Mouse (Mus musculus): Measurements from ENCODE around the gene Neurl2. TPM values are rescaled to one million over a fixed set of nuclear protein-coding genes. Genes with fewer than 3 reads are reported as not detected.
"Not testable (repeated sequence)": the region's sequence is repeated elsewhere in the genome, so short reads cannot be mapped to it uniquely, and the experiment has no call there.

Neurl2 gene
- total RNA-seq, 2 experiments from 2014 or later: not detected

DNA sequence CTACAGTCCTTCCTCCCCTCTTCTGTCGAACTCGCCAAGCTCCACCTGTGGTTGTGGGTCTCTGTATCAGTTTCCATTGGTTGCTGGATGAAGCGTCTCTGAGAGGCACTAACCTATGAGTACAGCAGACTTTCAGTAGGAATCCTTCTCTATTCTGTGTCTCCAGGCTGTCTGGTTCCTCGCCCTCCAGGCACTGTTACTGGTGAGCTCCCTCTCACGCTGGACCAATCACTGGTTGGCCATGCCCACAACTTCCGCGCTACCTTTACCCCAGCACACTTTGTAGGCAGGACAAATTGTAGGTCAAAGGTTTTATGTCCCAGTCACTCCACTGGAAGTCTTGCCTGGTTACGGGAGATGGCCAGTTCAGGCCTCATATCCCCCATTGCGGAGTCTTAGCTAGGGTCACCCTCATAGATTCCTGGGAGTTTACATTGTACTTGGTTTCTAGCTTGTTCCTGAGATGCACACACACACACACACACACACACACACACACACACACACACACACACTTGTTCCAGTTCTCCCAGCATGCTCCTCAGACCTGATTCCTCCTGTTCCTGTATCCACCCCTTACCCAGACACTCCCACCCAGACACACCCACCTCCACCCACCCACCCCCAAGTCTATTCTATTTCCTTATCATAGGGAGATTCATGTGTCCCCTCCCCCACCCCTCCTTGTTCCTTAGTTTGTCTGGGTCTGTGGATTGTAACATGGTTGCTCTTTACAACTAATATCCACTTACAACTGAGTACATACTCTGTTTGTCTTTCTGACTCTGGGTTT is 26.6 kb upstream of the Neurl2 start:
- ATAC-seq (replicated peaks; ENCODE audit: low FRiP score, poor library complexity, severe bottlenecking): no peak

DNA sequence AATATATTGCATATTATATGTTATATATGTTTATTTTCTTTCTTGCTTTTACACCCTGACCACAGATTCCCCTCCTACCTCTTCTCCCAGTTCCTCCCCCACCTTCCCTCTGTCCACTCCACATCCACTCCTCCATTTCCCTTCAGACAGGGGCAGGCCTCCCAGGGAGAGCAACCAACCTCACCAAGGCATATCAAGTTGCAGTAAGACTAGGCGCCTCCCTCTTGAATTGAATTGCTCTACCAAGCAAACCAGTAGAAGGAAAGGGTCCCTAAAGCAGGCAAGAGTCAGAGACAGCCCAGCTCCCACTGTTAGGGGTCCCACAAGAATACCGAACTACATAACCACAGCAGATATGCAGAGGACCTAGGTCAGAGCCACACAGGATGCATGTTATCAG is 25.9 kb upstream of the Neurl2 start:
- ATAC-seq (replicated peaks; ENCODE audit: low FRiP score, poor library complexity, severe bottlenecking): no peak

DNA sequence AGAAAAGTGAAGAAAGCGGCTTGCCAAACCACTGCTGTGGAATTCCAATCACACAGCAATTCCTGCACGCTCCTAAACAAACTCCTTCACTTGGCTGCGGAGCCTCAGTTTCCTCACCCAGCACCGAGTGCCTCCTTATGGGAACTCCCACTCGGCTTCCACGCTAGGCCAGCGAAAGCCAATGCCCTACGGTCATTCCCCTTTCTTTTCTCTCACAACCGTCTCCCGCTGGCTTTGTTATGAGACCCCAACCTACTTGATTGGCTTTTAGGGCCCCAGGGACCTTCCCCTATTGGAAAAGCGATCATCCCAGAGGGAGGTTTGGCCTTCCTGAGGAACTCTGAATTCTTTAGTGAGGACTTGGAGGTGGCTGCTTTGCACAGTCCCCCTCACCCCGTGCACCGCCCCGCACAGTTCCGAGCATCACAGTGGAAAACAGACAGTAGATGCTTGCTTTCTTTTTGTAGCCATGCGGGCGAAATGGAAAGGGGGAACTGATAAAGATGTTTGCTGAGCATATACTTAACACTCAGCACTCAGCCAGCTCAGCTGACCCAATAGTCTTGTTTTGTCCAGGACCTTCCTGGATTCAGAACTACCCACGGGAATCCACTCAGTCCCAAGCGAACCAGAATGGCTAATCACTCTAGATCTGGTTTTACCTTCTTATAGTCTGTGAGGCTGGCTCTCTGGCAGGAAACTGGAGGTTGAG is 24.7 kb upstream of the Neurl2 start:
- ATAC-seq (replicated peaks; ENCODE audit: low FRiP score, poor library complexity, severe bottlenecking): no peak

DNA sequence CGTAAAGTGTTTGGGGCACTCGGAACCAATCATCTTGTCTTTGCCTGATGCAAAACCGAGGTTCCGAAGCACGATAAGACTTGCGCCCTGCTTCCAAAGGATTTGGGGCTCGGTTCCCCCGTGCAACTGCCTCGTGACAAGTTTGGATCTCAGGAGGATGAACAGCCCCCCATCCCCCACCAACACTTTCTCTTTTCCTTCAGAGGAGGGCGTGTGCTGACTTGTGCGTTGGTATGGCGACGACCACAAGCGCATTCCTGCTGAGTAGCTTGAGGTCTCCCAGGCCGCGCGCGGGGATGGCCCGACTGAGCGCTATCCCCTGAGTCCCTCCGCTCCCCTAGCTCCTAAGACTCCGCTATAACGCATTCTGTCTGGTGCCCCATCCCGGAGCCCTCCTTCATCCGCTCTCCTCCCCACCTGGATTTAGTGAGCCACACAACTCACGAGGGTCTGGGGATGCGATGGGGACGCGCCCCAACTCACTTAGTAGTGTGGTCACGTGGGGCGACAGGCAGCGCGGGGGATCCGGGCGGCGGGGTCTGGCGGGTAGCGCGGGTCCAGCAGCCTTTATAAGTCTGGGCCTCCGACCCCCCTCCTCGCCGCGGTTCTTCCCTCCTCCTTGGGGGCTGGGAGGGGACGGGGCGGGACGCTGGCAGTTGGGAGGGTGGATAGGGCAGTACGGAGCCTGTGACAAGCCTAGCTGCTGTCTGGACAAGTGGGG is 24.0 kb upstream of the Neurl2 start, which contains the start of gene Pltp:
Gene Pltp, minus strand, starts transcription at position 611 of the 721 bp plus-strand sequence.
- ATAC-seq (replicated peaks; ENCODE audit: low FRiP score, poor library complexity, severe bottlenecking): 0 out of 2 replicates have a peak, but pooled peaks have one; percentile 15

DNA sequence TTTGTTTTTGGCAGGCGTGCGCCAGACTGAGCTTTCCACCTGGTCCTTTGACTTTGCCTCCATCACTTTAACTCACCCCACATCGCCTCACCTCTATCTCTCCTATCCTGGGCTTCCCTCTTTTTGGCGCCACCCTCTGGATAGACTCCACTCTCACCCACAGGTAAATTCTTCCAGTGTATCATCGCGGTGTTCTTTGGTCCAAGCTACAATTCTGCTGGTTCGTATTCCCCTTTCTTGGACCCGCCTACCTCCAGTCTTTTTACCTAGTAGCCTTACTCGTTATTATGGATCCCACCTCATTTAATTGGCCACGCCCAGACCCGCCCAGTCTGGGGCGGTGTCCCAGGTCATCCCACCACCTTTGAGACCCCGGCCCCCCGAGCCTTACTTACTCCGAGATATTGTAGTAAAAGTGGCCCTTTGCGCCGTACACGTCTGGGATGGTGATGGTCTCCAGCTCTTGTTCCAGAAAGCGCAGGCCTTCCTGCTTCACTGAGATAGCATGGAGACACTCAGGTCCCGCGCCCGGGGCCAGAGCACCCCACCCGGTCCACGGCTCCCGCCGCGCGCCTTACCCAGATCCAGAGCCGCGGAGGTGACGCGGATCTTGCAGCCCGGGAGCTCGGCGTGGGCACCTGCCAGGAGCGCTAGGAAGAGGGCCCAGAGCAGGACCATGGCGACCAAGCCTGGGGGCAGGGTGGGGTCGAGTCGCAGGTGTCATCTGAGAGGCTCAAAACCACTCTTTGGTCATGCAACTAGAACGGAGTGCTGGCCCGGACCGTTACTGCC is 23.2 kb upstream of the Neurl2 start:
- no peak for ATAC-seq (replicated peaks; ENCODE audit: low FRiP score, poor library complexity, severe bottlenecking)

DNA sequence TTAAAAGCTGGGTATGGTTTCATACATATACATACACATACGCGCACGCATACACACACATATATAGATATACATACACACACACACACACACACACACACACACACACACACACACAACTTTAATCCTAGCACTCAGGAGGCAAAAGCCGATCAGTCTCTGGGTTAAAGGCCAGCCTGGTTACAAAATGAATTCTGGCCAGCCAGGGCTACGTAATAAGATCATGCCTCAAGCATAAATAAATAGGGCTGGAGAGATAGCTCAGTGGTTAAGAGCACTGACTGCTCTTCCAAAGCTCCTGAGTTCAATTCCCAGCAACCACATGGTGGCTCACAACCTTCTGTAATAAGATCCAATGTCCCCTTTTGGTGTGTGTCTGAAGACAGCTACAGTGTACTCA is 22.3 kb upstream of the Neurl2 start:
- not testable (repeated sequence) for ATAC-seq (replicated peaks; ENCODE audit: low FRiP score, poor library complexity, severe bottlenecking)

DNA sequence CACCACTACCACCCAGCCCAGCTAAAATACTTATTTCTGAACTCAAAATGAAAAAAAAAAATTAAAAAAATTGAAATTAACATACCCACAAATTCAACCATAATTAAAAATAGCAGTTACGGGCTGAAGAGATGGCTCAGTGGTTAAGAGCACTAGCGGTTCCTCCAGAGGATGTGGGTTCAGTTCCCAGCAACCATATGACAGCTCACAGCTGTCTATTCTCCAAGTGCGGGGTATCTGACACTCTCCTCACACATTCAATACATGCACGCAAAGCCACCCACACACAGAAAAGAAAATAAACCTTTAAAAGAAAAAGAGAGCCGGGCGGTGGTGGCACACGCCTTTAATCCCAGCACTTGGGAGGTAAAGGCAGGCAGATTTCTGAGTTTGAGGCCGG is 16.8 kb upstream of the Neurl2 start:
- no peak for ATAC-seq (replicated peaks; ENCODE audit: low FRiP score, poor library complexity, severe bottlenecking)

DNA sequence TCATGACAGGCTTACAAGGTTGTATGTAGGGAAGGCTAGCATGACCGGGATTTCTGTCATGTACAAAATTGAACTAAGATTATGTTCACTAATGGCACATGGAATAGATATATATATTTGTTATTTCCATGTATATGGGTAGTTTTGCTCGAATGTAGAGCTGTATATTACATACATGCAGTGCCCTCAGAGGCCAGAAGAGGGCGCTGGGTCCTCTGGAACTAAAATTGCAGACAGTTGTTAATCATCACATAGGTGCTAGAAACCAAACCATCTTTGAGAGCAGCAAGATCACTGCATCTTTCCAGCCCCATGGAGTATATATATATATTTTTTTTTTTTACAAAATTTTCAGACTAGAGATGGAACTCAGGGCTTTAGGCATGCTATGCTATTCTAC is 12.5 kb upstream of the Neurl2 start:
- ATAC-seq (replicated peaks; ENCODE audit: low FRiP score, poor library complexity, severe bottlenecking): no peak

DNA sequence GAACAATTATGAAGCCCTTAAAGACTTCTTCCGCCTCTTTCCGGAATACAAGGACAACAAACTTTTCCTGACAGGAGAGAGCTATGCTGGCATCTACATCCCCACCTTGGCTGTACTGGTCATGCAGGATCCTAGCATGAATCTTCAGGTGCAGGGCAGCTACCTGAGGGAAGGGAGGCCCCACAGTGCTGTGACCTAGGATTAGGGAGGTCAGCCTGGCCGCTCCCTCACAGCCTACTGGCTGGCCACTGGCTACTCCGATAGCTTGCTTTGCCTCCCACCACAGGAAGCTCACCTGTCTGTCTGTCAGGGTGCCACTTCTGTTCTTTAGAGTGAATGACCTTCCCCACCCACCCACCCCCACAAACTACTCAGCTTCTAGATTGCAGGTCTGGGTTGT is 1.9 kb upstream of the Neurl2 start:
- ATAC-seq (replicated peaks; ENCODE audit: low FRiP score, poor library complexity, severe bottlenecking): no peak

DNA sequence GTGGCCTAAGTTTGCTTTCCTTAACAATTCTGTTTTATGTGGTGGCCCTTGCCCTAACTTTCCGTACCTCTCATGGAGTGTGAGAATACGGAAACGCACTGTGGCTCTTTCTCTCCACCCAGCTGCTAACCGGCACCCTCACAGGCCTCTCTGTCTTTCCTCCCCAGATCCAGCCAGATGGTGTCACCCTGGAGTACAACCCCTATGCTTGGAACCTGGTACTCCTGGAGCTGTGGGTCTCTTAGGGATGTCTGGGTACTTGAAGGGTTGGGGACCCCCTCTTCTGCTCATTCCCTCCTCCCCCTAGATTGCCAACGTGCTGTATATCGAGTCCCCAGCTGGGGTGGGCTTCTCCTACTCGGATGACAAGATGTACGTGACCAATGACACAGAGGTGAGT is 1.3 kb upstream of the Neurl2 start:
- no peak for ATAC-seq (replicated peaks; ENCODE audit: low FRiP score, poor library complexity, severe bottlenecking)

DNA sequence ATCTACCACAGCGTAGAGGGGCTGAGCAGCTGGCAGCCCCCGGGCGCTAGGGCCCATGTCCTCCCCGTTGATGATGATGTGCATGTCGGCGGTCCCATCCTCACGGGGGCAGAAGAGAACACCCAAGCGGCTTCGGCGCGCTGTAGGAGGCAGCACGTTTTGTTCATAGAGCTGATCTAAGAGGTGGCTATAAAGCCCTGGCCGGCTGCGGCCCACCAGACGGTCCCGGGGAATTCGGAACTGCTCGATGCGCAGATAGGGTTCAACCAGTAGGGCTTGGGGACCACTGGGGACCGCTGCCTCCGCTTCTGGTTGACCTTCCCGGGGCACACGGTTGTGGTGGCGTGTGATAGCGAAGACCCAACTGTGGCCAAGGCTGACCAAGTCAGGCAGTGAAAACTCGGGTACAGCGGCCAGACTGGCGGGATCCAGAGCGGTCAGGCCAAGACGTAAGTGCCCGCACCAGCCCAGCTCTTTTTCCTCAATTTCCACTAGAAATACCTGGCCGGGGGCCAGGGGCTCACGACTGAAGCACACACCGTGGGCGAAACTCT is 431 bp downstream of the Neurl2 start, which contains the start of gene Ctsa:
Gene Ctsa, plus strand, starts transcription at position 126 of the 554 bp plus-strand sequence.
- peak; percentile 72 for ATAC-seq (replicated peaks; ENCODE audit: low FRiP score, poor library complexity, severe bottlenecking)

DNA sequence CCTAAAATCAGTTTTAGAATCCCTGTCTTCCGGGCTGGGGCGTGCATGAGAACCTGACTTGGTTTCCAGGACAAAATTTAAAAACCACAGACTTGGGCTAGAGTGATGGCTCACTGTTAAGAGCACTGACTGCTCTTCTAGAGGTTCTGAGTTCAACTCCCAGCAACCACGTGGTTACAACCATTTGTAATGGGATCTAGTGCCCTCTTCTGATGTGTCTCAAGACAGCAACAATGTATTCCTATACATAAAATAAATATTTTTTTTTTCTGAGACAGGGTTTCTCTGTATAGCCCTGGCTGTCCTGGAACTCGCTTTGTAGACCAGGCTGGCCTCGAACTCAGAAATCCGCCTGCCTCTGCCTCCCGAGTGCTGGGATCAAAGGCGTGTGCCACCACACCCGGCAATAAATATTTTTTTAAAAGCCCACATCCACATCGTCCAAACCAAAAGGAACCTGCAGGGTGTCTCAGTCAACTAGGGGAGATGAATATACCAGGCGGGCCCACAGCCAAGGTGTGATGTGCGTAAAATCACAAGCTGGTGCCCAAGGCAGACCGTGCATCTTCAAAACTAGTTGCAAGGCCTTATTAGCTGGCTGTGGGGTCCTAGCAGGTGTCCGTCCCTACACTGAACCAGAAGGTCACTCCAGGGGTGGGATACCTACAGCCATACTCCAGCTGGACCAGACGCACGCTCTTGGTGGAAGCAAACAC is 1.1 kb downstream of the Neurl2 start:
- no peak for ATAC-seq (replicated peaks; ENCODE audit: low FRiP score, poor library complexity, severe bottlenecking)

DNA sequence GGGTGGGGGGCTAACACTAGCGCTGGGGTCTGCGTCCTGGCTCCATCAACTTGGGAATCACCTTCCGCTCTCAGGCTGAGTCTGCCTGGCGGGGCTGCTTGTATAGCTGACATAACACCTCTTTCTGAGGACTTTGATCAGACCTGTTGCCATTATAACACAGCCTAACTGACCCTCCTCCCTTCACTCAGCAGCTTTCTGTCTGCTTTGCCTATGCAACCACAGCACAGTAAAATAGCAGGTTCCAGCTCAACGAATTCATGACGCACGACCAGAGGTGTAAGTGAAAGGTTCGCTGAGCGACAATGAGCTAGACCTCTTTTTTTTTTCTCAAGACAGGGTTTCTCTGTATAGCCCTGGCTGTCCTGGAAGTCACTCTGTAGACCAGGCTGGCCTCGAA is 2.2 kb downstream of the Neurl2 start:
- ATAC-seq (replicated peaks; ENCODE audit: low FRiP score, poor library complexity, severe bottlenecking): no peak

DNA sequence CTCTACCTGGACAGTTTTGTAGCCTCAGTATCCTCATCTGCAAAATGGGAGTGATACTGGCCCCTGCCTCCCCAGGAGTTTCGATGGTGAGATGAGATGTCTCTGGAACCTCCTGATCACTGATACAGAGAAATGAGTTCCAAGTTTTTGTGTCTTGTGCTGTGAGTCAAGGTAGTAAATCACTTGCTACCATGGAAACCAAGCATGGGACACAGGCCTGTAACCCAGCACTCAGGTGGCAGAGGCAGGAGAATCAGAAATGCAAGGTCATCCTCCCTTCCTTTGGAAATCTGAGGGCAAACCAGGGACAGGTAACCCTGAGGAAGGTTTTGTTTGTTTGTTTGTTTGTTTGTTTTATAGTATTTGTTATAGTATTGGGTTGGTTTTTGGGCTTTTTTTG is 4.2 kb downstream of the Neurl2 start:
- no peak for ATAC-seq (replicated peaks; ENCODE audit: low FRiP score, poor library complexity, severe bottlenecking)

DNA sequence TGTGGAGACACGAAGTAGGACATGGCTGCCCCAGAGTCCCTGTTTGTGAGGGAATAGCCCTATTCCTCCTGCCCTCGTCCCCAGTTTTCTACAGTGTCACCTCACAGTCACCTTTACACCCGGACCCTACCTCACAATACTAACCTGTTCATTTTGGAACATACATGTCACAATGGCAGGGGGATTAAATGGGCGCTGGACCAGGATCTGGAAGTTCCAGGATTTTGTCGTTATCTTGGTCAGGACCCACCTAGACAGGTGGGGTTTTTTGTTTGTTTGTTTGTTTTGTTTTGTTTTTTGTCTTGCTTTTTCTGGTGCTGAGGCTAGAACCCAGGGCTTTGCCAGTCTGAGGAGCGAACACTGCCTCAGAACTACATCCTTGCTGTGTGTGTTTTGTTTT is 4.8 kb downstream of the Neurl2 start, which contains the start of gene Spata25:
Gene Spata25, minus strand, starts transcription at position 101 of the 400 bp plus-strand sequence.
- no peak for ATAC-seq (replicated peaks; ENCODE audit: low FRiP score, poor library complexity, severe bottlenecking)

DNA sequence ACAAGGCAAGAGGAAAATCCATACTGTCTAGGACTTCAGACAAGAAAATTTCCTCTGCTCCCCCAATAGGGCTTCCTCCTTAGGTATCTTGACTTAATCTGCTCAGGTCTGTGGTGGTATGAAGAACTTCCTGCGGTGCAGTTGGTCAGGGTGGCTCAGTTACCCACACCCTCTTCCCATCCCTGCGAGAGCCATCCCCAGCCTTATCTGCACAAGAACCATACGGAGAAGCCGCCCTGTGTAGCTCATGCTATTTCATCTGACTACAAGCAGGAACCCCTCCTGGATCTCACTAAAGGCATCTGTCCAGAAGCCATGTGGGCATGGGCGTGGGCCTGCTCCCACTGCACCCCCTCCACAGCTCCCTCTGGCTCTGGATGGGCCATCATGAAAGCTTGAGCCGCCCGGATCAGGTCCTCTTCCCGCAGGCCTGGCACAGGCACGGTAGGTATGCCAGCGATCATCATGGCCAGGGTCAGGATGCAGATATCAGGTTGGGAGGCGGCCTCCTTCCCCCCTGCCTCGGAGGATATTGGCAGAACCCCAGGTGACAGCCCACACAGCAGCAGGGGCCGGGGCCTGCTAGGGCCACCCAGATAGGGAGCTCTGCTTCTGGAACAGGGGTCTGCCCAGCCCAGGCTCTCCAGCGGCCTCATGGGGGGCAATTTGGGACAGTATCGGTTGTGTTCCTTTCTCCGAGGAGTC is 6.0 kb downstream of the Neurl2 start:
- ATAC-seq (replicated peaks; ENCODE audit: low FRiP score, poor library complexity, severe bottlenecking): peak; percentile 31; the same call in 1 of the 2 replicates

DNA sequence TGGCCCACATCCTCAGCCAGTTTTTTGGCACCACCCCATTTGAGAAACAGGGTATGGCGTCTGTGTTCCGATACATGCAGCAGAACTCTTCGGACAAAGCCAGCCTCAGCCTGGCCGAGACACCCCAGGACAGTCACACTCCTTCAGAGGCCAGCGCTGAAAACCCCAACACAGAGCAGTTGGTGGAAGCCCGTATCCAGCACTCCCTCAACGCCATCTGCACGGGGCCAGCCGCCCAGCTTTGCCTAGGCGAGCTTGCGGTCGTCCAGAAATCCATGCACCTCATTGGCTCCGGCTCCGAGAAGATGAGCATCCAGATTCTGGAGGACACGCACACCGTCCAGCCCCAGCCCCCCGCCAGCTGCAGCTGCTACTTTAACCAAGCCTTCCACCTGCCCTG is 7.7 kb downstream of the Neurl2 start:
- ATAC-seq (replicated peaks; ENCODE audit: low FRiP score, poor library complexity, severe bottlenecking): no peak

DNA sequence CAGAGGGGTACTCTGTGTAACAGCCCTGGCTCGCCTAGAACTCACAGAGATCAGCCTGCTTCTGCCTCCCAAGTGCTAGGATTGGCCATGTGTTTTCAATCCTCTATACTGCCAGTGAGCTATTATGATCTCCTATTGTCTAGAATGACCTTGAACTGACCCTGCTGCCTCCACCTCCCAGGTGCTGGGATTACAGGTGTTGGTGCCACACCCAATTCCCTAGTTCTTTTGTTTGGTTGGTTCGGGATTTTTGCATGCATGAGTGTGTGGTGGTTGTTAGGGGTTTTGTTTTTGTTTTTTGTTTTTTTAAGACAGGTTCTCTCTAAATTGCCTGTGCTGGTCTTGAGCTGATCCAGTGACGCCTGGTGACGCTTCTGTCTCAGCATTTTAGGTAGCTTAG is 9.3 kb downstream of the Neurl2 start:
- no peak for ATAC-seq (replicated peaks; ENCODE audit: low FRiP score, poor library complexity, severe bottlenecking)

Data from erythroid progenitor cell, adult 5-6 weeks (primary cell).